Mouse (Mus musculus): ENCODE measurements around the gene Ppp2r3c. TPM values are rescaled to one million over a fixed set of nuclear protein-coding genes. Genes with fewer than 3 reads are reported as not detected.

Ppp2r3c gene
- total RNA-seq, 1 experiment = 11.7 TPM

Other genes with a start within 250 kb of the Ppp2r3c start
- 29.9 and 33.1 TPM in 2 replicates for gene 2700097O09Rik, start 222.9 kb downstream of the Ppp2r3c start, total RNA-seq (2012; rRNA removed)
- gene Srp54a, start 222.7 kb downstream of the Ppp2r3c start, total RNA-seq (2012; rRNA removed) = 32.8 and 52.4 TPM in 2 replicates
- gene Fam177a, start 178.5 kb downstream of the Ppp2r3c start, total RNA-seq (2012; rRNA removed) = 4.2 and 6.1 TPM in 2 replicates
- gene Srp54b, start 147.9 kb downstream of the Ppp2r3c start, total RNA-seq (2012; rRNA removed) = 14.4 and 14.7 TPM in 2 replicates
- gene 1700047I17Rik2, start 103.4 kb downstream of the Ppp2r3c start, total RNA-seq (2012; rRNA removed) = not detected in 2 replicates
- 17.4 and 31.7 TPM in 2 replicates for gene Srp54c, start 72.8 kb downstream of the Ppp2r3c start, total RNA-seq (2012; rRNA removed)
- gene 1110008L16Rik, start 3.4 kb downstream of the Ppp2r3c start, total RNA-seq (2012; rRNA removed) = 32.5 and 39.0 TPM in 2 replicates
- gene Psma6, start 81.2 kb upstream of the Ppp2r3c start, total RNA-seq (2012; rRNA removed) = 148 and 215 TPM in 2 replicates
- 30.6 and 34.7 TPM in 2 replicates for gene Nfkbia, start 189.6 kb upstream of the Ppp2r3c start, total RNA-seq (2012; rRNA removed)